Mouse (Mus musculus) cerebellum, adult 9-11 months (tissue): ENCODE results near the gene Tnks2.

Source experiments
- DNase-seq: peaks from one replicate; pipeline ENCODE4 v3.0.0; 2022

Tnks2 gene

GRCm38 (mm10) chr19:36938008-36938407 lies 104.0 kb downstream of the Tnks2 start:
- no peak for DNase-seq

- DNase-seq: no peak
Measured at GRCm38 (mm10) chr19:36940064-36940463, 106.0 kb downstream of the Tnks2 start.
